Mouse (Mus musculus): ENCODE results near the gene Ccdc18.
A peak's percentile ranks its signal among the peaks of the same experiment; 100 is the strongest.
"Not testable (repeated sequence)": the region's sequence is repeated elsewhere in the genome, so short reads cannot be mapped to it uniquely, and the experiment has no call there.

The Ccdc18 gene

DNA sequence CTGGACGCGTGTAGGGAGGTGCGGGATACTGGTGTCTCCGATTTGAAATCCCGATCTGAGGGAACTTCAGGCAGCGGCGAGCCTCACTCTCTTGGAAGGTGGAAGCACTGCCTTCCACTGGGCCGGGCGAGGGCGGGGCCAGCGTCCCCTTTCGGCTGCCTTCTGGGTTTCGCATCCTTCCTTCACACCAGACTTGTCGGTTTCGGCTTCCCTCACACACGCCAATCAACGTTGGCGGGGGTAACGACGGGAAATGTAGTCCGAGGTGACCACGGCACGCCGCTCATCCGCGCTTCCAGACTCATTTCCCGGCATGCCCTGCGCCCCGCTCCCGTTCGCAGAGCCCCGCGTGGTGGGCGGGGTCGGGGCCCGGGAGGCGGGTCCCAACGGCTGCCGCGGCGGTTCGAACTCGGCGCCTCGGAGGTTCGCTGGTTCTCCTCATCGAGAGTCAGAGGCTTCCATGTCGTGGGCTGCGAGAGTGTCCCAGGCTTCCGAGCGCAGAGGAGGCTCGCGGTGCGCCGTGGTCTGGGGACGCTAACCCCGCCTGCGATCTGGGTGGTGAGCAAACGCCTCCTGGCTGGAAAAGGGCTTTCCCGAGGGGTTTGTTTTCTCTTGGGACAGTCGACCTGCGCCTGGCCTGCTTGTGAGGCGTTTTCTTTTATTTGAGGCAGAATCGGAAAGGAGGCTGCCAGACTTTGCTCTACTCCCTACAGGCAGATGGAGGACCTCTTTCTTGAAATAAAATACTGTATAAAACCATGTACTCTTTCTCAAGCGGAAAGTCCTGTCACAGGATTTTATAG, at the start of gene Ccdc18, which contains the start of gene Tmed5:
Gene Ccdc18, plus strand, starts transcription at position 435 of the 803 bp plus-strand sequence.
Gene Tmed5, minus strand, starts transcription at position 180 of the 803 bp plus-strand sequence.
- peak; percentile 94 to 98 for DNase-seq (ENCODE audit: low spot score in 2 of 2)

DNA sequence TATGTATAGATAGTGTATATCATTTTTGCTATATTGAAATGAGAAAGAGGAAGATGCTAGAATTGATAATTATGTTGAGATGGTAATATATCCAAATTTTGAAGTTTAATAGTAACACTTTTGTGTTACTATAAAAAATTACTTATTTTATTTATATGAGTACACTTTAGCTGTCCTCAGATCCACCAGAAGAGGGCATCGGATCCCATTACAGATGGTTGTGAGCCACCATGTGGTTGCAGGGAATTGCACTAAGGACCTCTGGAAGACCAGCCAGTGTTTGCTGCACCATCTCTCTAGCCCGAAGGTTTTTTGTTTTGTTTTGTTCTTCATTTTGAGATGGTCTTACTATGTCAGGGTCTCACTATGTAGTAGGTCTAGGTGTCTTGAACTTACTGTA, 47.2 kb upstream of the Ccdc18 start:
- no peak for DNase-seq (ENCODE audit: low spot score in 2 of 2)

DNA sequence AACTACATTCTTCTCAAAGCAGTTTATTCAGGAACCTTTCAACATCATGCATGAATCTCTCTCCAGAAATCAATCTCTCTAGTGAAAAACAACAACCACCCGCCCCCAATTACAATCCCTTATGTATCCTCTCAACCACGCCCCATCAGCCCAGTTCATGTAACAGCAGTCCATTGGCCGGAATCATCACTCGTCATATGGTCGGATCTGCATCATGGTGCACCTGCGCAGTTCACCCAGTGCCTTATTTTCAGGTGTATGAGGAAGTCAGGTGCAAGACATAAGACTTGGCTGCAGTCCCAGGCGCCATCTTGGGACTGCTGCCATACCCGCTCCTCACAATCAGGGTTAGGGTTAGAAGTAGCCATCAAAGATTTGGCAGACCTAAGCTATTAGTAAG, 39.9 kb upstream of the Ccdc18 start:
- not testable (repeated sequence) for DNase-seq (ENCODE audit: low spot score in 2 of 2)

DNA sequence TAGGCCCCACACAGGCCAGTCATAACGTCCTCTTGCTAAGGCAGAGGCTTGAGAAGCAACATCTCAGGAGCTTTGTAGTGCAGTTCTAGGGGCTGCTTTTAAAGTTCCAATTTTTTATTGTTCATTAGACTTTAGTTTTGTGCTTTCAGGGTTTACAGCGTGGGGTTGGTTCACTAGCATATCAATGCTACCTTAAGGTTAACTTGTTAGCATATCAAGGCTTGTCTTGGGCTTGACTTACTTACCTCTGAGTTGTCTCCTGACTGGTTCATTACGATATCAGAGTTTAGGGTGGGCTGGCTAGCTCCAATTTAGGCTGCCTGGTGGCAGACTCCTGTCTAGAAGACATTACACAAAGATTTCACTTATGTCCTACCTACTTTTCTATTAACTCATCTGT, 35.0 kb upstream of the Ccdc18 start:
- DNase-seq (ENCODE audit: low spot score in 2 of 2): no peak

DNA sequence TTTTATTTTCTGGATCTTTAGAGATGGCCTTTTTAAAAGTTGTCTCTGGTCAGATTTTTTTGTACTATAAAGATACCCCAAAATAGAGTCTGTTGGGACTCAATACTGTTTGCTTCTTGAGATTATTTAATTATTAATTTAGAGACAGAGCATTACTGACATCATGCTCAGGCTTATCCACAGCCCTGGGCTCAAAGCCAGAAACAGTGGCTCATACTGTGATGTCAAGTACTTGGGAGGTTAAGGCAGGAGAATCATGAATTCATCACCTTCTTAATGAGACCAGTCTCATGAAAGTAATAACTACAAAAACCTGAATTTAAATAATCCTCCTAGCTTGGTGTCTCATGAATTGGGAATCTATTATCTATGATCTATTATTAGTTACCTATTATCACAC, 32.5 kb upstream of the Ccdc18 start:
- no peak for DNase-seq (ENCODE audit: low spot score in 2 of 2)

DNA sequence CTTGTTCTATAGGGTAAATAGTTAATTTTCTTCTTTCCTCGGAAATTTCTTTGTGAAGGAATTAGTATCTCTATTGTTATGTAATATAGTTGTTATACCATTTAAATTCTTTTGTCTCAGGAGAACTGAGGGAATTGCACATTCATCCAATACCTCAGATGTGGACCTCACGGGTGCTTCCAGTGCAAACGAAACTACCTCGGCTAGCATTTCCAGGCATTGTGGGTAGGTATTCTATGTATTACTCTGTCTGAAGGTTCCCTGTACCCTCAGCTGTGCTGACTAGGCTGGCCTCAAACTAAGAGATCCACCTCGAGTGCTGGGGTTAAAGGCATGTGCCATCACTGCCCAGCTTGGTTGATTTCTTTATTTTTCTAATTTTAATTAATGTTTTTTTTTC, 28.4 kb upstream of the Ccdc18 start:
- no peak for DNase-seq (ENCODE audit: low spot score in 2 of 2)

DNA sequence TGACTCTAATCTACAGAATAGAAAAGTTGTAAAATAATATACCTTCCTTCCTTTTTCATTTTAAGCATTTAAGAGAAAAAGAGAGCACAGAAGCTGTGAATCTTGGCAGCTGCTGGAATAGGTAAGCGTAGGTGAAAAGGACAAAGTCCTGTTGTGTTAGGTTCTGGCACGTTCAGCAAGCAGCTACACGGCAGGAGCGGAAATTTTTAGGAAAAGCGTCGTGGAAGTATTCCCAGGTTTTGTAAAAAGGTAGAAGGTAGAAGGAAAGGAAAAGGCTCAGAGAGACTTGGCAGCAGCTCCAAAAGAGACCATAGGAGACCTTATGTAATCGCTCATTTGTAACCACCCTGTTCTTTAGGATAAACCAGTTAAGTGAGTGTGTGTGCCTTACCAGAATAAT, 23.3 kb upstream of the Ccdc18 start:
- no peak for DNase-seq (ENCODE audit: low spot score in 2 of 2)

DNA sequence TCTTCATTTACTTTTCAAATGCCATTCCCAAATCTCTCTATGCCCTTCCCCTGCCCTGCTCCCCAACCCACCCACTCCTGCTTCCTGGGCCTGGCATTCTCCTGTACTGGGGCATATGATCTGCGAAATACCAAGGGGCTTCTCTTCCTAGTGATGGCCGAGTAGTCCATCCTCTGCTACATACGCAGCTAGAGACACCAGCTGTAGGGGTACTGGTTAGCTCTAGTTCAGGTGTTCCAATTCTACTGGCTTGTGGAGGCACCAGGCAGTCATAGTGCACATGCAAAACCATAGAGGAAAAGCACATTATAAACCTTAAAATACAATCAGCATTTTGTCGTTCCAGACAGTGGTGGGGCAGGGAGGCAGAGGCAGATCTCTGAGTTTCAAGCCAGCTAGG, 15.0 kb upstream of the Ccdc18 start:
- no peak for DNase-seq (ENCODE audit: low spot score in 2 of 2)

DNA sequence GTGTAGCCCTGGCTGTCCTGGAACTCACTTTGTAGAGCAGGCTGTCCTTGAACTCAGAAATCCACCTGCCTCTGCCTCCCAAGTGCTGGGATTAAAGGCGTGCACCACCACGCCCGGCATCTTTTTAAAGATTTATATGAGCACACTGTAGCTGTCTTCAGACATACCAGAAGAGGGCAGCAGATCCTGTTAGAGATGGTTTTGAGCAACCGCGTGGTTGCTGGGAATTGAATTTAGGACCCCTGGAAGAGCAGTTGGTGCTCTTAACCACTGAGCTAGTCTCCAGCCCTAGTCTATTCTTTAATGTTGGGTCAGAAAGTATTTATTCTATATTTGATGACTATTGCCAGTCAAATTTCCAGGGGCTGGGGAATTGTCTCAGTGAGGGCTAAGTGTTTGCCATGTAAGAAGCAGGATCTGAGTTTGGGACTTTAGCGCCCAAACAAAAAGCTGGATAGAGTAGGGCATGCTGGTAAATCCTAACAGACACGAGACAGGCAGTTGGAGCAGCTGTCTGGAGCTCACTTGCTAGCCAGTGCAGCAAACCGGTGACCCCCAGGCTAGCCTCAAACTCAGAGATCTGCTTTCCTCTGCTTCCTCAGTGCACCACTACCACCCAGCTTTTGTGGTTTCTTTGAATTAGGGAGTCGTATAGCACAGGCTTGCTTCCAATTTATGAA, 12.3 kb upstream of the Ccdc18 start:
- DNase-seq (ENCODE audit: low spot score in 2 of 2): no peak

DNA sequence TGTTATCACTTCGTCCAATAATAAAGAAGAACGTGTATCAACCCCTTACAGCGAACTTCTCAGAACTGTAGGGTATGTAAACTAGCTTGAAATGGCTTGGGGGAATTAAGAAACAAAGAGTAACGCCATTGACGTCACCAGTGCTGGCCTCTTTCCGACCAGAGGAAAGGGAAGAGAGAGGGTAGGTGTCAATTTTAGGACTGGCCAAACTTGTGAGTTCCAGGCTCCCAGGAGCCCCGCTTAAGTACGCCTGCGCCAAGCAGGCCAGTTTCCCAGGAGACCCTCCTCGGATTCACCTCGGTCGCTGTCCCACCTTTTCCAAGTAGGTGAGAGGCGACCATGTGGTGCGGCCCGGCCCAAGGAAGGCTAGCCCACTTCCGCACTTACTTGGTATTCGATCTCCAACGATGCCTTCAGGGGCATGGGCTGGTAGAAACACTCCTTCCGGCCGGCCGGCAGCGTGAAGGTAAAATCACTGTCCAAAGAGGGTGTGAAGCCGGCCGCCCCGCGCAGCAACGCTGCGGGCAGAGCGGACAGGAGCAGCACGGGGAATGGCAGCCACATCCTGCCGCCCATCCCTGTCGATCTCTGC, 730 bp upstream of the Ccdc18 start:
- DNase-seq (ENCODE audit: low spot score in 2 of 2): no peak

DNA sequence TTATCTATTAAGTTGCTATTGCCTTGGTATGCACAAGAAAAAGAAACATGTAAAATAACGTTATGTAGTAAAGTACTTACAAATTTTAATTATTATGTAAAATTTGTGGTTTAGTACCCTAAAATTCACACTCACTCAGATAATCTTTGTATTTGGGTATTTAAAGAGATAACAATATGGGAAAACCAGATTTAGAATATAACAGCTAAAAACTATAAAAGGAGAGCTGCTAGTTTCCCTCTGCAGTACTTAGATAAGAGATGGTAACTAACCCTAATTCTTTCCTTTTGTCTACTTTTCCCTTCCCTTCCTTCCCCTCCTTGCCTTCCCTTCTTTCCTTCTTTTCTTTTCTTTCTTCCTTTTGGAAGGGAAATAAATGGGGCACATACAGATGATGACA, 19.9 kb downstream of the Ccdc18 start:
- DNase-seq (ENCODE audit: low spot score in 2 of 2): no peak

DNA sequence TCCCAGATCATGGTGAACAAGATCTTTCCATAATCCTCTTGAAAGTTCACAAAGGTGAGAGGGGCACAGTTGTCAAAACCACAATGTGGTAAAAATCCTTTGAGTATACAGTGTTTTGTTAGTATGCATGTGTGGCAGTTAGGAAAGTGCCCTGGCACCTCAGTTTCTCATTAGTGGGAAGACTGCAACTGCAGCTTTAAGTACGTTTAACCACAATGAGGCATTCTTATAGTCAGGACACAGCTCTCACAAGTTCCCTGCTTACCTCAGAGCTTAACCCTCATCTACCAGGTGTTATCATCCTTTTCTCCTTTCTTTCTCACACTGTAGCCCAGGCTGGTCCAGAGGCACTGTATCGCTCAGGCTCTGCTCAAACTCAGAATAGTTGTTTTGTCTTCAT, 28.1 kb downstream of the Ccdc18 start:
- DNase-seq (ENCODE audit: low spot score in 2 of 2): no peak

DNA sequence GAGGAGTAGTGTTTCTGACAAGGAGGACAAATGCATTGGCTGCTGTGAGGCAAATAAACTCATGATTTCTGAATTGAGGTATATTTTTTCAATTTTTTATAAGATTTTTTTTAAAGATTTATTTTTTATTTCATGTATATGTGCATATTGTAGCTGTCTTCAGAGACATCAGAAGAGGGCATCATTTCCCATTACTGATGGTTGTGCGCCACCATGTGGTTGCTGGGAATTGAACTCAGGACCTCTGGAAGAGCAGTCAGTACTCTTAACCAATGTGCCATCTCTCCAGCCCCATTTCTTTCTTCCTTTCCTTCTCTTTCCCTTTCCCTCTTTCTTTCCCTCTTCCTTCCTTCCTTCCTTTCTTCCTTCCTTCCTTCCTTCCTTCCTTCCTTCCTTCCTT, 31.0 kb downstream of the Ccdc18 start:
- peak in 1 of 2 experiments; percentile 24 for DNase-seq (ENCODE audit: low spot score in 2 of 2)

DNA sequence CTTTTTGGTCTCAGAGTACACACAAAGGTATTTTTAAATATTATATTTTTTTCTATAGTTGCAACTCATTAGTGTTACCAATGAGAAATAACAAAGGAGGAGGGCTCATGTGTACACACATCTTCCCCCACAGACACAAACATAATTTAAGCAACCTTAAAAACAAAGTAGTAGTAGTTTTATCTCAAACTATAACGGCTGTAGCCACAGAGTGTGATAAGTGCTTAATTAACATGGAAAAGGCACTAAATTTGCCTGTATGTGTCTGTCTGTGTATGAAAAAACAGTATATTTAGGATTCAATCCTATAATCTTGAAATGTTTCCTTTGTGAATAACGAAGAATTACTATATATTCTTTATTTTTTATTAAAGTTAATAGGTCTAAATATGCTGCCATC, 51.4 kb downstream of the Ccdc18 start:
- DNase-seq (ENCODE audit: low spot score in 2 of 2): no peak

DNA sequence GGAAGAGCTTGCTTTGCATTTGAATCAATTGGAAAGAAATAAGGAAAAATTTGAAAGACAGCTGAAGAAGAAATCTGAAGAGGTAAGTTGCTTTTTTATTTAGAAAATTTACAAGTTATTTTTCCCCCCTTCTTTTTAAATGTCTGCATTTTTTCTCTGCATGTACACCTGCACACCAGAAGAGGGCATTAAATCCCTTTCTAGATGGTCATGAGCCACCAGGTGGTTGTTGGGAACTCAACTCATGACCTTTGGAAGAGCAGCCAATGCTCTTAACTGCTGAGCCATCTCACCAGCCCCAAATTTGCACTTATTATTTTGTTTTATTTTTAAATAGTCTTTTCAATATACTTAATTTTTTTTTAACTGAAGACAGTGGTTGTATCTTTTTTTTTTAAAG, 56.3 kb downstream of the Ccdc18 start:
- DNase-seq (ENCODE audit: low spot score in 2 of 2): no peak

DNA sequence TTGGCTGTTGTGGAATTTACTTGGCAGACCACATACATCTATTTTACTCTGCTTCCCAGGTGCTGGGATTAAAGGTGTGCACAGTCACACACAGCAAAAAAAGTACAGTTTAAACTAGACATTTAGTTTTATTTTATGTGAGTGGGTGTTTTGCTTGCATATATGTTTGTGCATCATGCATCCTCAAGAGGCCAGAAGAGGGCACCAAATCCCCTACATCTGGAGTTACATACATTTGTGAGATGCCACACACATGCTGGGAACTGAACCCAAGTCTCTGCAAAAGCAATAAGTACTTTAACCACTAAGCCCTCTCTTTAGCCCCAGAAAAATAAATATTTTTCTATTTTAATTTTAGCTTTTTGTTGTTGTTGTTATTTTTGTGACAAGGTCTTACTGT, 73.3 kb downstream of the Ccdc18 start:
- no peak for DNase-seq (ENCODE audit: low spot score in 2 of 2)

DNA sequence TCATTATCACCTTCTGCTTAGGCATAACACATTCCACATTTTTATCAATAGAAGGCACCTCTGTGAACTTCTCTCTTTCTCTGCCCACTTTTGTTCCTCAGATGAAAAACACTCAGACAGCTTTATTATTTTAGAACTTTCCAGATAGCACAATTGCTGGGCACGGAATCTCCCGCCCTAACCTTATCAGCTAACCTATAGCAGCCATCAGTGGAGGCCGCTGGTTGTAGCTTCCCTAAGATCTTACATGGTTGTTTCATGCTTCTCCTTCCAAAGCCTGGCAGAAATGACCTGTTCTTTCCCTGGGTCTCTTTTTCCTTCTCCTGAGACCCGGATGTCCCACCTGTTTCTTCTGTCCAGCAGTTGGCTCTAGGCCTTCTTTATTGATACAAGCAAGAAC, 78.8 kb downstream of the Ccdc18 start:
- no peak for DNase-seq (ENCODE audit: low spot score in 2 of 2)

DNA sequence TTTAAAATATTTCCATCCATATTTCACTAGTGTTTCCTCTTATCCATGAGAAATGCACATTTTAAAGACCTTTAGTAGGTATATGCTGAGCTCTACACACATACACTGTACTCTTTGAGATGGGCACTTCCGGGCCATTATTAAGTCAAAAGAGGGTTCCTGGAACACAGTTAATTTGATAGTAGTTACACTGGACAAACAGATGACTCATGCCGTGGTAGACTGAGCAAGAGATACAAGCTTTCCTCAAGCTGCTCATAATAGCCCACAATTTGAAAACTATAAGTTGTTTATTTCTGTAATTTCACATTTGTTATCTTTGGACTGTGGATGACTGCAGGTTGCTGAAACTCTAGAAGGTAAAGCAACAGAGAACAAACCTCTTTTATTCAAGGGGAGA, 82.3 kb downstream of the Ccdc18 start:
- DNase-seq (ENCODE audit: low spot score in 2 of 2): no peak

DNA sequence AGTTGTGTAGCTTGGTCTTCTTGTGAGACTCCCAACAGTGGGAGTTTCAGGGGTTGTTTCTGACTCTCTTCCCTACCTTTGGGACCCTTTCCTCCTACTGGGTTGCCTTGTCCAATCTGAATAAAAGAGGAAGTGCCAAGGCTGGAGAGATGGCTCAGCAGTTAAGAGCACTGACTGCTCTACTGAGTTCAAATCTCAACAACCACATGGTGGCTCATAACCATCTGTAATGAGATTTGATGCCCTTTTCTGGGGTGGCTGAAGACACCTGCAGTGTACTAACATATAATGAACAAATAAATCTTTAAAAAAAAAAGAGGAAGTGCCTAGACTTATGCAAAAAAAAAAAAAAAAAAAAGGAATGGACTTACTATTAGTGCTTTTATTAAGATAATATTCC, 91.4 kb downstream of the Ccdc18 start:
- DNase-seq (ENCODE audit: low spot score in 2 of 2): no peak

DNA sequence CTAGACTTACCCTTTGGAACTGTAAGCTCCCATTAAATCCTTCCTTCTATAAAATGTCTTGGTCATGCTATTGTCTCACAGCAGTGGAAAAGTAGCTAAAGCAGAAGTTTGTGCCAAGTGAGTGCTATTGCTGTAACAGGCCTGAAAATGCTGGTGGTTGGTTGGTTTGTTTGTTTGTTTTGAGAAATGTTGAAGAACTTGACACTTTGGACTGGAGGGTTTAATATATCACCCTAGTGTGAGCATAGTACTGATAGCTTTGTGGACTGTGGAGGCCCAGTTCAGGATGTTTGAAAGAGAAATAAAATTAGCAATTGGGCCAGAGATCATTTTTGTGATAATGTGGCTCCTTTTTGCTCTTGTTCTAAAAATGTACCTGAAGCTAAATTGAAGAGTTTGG, 93.5 kb downstream of the Ccdc18 start:
- no peak for DNase-seq (ENCODE audit: low spot score in 2 of 2)

DNA sequence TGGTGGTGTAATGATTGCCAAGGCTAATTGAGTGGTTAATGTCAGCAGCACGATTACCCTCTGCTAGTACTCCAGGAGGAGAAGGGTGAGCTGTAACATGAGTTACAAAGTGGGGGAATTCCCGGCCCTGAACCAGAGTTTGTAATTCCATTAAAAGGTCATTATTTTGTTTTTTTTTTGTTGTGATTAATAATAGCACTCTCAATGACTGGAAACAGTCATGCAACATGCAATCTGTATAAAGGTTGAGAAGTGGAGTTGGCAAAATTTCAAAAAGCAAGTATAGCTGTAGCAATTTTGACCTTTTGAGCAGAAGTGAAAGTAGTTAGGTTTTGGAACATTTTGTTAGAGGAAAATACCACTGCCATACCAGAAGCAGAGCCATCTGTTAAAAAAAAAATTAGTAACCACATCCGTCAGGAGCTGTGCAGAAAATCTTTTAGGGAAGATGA, 113.7 kb downstream of the Ccdc18 start:
- DNase-seq (ENCODE audit: low spot score in 2 of 2): no peak

DNA sequence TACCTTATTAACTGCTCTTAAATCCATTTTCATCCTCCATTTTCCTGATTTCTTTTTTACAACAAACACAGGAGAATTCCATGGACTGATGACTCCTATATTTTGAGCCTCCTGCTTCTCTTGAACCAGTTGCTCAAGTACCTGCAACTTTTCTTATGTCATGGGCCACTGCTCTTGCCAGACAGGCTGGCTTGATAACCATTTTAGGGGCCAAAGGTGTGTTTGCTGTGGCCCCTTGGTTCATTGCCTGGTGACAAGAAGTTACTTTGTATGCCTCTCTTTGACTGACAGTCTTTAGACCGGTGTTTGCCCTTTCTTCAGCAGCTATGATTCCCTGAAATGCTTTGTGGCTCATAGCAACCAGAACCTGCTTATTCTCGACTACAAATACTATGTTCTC, 117.4 kb downstream of the Ccdc18 start:
- no peak for DNase-seq (ENCODE audit: low spot score in 2 of 2)

DNA sequence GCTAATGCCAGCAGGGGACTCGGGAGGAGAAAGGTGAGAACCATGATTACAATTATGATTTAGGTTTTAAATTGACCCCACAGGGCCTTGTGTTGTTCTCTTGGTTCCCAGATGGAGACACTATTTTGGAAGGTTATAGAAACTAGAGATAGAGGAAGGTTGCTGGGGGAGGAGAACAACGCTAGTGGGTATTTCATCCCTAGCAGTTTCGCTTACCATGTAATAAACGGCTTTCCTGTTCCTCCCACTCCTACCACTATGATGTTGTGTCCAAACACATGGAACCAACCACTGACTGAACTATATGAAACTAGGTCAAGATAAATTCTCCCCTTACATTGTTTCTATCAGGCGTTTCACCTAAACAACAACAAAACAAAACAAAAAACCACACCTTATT, 122.6 kb downstream of the Ccdc18 start:
- no peak for DNase-seq (ENCODE audit: low spot score in 2 of 2)
